Mouse (Mus musculus): Measurements from ENCODE around the gene Lrrc36.

DNA sequence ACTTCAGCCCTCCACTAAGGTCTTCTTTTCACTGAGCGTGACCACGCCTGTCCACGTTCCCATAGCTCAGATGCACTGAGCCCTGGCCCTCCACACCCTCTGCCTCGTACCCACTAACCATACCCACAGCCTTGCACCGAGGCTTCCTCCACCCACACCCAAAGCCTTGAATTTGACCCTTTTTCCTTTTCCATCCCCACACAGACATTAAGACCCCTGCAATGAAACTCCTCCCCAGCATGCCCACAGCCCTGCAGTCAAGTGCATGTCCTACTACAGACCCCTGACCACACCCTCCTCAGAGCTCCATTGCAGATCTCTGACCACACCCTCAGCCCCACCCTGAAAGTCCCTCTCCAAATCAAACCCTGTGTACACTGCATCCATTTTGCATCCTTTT, 56.4 kb downstream of the Lrrc36 start:
- TF ChIP-seq CTCF (IDR thresholded peaks at IDR 0.05; ENCODE audit: low read depth): no peak
- TF ChIP-seq EP300 (IDR thresholded peaks at IDR 0.05; ENCODE audit: low read depth): no peak

Data from heart, postnatal 0 days (tissue).